Mouse (Mus musculus): ENCODE results near the gene Cpn1.
"Not testable (repeated sequence)": the region's sequence is repeated elsewhere in the genome, so short reads cannot be mapped to it uniquely, and the experiment has no call there.

Gene Cpn1

DNA sequence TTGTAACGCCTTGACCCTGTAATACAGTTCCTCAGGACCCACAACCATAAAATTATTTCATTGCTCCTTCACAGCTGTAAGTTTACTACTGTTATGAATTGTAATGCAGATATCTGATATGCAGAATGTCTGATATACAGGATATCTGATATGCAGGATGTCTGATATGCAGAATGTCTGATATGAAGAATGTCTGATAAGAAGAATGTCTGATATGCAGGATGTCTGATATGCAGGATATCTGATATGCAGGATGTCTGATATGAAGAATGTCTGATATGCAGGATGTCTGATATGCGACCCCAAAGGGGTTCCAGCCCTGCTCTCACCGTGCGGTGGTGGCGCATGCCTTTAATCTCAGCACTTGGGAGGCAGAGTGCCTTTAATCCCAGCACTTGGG is 4.4 kb downstream of the Cpn1 start:
- no peak for DNase-seq (ENCODE audit: low spot score in 2 of 2)

- no peak for DNase-seq (ENCODE audit: low spot score in 2 of 2)
Measured at GRCm38 (mm10) chr19:43980711-43981110, 5.6 kb downstream of the Cpn1 start.

DNA sequence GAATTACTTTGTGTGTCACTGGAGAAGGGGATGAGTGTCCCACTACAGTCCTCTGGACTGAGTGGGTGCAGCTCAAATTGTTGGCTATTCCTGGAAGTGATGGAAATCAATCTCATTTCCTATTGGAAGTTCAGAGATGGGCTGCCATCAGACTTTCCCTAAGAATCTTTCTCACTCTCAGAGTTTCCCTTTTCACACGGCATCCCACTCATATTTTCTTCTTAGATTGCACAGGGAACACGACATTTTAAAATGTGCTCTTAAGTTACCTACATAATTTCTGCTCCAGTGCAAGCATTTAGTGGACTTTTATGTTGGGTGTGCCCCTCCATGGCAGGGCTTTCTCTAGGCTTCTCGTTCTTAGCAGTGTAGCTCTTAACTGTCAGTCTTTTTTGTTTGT is 8.6 kb downstream of the Cpn1 start:
- no peak for DNase-seq (ENCODE audit: low spot score in 2 of 2)

DNA sequence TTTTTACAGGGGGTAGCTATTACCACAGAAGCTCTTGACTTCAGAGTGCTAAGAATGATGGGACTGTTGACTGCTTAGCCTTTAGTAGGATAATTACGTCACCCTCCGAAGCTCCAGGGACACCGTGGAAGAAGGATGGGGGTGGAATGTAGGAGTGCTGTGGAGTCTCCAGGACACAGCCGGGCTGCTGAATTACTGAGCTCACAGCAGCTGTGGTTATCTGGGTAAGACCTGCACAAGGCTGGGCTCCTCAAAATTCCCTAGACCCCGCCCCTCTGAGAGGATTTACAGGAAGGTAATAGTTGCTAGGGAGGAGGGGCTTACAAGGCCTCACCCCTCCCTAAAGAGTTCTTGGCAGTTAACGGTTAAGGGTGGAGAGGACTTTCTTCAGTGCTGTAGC is 9.7 kb downstream of the Cpn1 start:
- DNase-seq (ENCODE audit: low spot score in 2 of 2), result no peak

GRCm38 (mm10) chr19:43974221-43974620 is 12.1 kb downstream of the Cpn1 start:
- DNase-seq (ENCODE audit: low spot score in 2 of 2), result peak in 1 of 2 experiments; percentile 14

- no peak for DNase-seq (ENCODE audit: low spot score in 2 of 2)
Measured at GRCm38 (mm10) chr19:43973711-43974110, 12.6 kb downstream of the Cpn1 start.

DNA sequence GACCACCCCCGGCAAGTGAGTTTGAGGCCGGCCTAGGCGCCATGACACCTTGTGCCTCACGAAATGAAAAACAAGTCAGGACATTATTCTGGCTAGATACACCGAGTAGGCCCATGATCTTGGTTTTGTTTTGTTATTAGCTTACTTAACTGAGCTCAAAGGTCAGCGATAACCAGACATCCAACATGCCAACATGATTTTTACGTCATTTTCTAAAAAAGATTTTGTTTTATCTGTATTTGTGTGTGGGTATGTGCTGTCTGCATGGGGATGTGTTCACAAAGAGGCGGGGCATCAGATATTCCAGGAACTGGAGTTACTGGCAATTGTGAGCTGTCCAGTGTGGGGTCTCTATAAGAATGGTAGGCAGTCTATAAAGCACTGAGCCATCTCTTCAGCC is 14.2 kb downstream of the Cpn1 start:
- DNase-seq (ENCODE audit: low spot score in 2 of 2), result no peak

DNA sequence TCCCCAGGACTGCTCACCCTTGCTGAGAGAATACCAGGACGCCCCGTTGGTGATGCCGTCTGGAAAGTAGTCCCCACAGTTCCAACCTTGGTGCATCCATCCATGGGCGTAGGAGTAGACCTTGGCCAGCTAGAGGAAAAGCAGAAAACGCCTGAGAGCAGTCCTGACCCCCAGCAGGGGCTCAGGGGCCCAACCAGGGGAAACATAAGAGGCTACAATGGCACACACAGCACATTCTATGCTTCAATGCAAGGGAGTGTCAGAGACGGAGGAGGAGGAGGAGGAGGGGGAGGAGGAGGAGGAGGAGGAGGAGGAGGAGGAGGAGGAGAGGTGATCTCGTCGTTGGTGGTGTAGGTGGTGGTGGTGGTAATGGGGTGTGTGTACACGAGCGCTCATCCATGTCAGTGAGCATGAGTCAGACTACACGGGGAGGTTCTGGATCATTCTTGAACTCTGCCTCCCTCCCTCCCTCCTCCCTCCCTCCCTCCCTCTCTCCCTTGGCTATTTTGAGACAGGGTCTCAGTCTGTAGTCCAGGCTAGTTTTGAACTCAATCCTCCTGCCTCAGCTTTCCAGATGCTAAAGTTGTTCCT is 17.8 kb downstream of the Cpn1 start:
- no peak for DNase-seq (ENCODE audit: low spot score in 2 of 2)

DNA sequence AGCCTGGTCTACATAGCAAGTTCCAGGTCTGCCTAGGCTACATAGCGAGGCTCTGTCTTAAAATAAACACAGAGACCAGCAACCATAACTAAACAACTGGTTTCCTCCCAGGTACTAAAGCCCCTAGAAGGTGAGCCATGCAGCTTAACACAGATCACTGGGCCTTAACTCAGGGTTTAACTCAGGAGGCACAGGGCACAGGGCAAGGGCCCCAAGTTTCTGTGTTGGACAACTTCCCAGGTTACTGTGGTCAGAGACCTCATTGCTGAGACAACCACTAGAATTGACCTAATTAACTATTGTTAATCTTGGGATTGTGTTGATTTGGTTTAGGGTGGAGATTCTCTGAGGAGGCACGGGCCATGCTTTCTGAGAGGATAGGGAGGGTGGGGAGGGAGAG is 19.9 kb downstream of the Cpn1 start:
- no peak for DNase-seq (ENCODE audit: low spot score in 2 of 2)

DNA sequence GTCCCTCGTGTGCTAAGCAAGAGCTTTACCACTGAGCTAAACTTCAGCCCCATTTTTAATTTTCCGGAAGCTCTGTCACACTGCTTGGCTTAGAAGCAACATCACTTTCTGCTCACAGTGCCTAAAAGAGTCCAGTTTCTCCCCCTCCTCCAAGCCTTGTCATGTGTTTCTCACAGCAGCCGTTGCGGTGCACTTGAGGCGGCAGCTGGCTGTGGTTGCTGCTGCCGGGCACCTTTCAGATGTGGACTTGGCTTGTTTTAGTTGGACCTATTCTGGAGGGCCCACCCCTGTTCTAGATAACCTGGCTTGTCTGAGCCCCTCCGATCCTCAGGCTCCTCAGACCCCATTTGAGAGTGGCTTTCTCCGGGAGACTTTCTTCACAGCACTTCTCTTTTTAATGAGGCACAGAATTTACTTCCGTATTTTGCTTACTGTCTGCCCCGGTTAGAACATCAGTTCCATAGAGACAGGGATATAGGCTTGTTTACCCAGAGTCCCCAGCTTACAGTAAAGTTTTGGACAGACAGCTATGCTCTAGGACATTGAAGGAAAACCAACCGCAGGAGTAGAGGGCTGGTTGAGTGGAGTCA is 20.8 kb downstream of the Cpn1 start:
- DNase-seq (ENCODE audit: low spot score in 2 of 2), result no peak

- no peak for DNase-seq (ENCODE audit: low spot score in 2 of 2)
Measured at GRCm38 (mm10) chr19:43962795-43963194, 23.6 kb downstream of the Cpn1 start.

- DNase-seq (ENCODE audit: low spot score in 2 of 2), result no peak
Measured at GRCm38 (mm10) chr19:43961185-43961584, 25.2 kb downstream of the Cpn1 start.

DNA sequence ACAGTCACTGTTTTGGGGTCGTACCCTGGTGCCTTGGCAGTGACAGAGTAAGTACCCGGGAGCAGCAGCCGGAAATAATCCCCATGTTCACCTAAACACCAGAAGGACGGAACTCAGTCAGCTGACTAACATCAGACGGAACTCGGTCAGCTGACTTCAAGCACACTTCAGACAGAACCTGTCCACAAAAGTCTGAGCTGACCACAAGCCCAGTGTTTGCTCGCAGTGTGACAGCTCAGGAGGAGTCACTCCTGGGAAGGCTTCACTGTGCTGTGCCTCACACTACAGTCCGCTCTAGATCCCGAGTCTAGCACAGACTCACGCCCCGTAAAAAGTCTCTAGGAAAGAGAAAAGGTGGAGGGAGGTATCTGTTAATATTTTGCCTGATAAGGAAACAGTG is 26.3 kb downstream of the Cpn1 start:
- no peak for DNase-seq (ENCODE audit: low spot score in 2 of 2)

- peak in 1 of 2 experiments; percentile 68 for DNase-seq (ENCODE audit: low spot score in 2 of 2)
Measured at GRCm38 (mm10) chr19:43959162-43959561, 27.2 kb downstream of the Cpn1 start.

GRCm38 (mm10) chr19:43957881-43958280 is 28.5 kb downstream of the Cpn1 start:
- DNase-seq (ENCODE audit: low spot score in 2 of 2), result peak; percentile 54 to 72

DNA sequence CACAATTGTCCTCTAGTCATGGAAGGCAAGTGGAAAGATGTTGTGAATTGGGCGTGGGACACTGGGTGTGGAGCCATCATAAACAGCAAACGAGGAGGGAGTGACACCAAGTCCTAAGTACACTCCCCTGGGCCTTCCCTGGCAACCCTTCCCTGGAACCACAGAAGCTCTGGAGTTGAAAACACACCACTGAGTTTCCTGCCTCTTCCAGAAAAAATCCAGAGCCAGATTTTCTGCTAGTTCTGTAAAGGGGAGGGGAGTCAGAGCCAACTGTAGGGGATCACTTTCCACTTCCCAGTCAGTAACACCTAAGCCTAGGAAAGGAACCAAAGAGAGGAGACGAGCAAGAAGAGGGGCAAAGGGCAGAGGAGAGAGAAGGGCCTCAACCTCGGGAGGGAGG is 29.0 kb downstream of the Cpn1 start:
- DNase-seq (ENCODE audit: low spot score in 2 of 2), result no peak

- DNase-seq (ENCODE audit: low spot score in 2 of 2), result no peak
Measured at GRCm38 (mm10) chr19:43955266-43955665, 31.1 kb downstream of the Cpn1 start.

GRCm38 (mm10) chr19:43954864-43955263 is 31.5 kb downstream of the Cpn1 start:
- DNase-seq (ENCODE audit: low spot score in 2 of 2), result no peak

DNA sequence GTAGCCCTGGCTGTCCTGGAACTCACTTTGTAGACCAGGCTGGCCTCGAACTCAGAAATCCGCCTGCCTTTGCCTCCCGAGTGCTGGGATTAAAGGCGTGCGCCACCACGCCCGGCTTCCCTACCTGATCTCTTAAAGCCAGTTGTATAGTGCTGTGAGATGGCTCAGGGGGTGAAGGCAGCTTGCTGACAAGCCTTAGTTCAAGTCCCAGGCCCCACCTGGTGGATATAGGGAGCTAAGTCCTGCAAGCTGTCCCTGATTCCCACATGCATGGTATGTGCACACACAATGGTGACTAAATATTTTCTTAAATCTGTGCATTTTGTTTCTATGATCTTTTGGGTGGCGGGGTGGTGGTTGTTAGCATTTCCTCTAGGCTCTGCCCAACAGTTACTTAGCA is 33.4 kb downstream of the Cpn1 start:
- not testable (repeated sequence) for DNase-seq (ENCODE audit: low spot score in 2 of 2)

DNA sequence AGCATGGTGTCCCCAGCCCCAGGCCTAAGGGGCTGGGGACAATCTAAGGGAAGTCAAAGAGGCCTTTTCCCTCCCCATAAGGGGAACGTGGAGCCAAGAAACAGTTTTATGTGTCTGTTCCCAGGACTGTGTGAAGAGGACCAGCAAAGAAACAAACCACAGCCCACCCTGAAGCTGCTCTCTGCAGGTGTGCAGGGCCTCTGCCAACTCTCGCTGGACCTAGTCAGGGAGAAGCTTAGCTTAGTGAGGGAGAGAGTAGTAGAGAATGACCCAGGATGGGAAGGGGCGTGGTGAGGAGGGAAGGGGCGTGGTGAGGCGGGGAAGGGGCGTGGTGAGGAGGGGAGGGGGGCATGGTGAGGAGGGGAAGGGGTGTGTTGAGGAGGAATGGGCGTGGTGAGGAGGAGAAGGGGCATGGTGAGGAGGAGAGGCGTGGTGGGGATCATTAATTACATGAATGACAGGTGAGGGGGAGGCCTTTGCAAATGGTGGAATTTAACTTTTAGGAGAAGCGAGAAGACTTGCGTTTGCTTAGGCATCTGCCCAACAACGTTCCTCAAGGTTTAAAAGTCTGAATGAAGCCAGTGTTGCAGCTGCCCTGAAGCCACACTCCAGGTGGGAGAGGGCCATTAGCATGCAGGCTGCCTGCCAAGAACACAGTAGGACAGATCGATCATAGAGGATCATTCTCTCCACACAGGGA is 37.1 kb downstream of the Cpn1 start:
- no peak for DNase-seq (ENCODE audit: low spot score in 2 of 2)

DNA sequence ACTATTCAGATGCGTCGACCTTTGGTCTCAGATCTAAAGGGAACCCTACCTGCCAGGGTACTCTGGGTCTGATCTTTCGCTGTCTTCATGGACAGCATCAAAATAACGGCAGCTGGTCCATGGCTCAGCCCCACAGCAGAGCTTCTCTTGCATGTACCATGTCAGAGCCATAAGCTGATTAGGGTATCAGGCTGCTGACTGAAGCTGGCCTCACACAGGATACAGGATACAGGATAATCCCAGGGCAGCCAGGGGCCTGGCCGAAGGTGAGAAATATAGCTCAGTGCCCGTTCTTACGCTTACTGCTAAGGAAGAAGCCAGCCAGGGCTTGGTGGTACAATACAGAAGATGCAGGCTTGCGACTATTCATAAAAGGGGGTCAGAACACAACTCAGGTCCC is 41.8 kb downstream of the Cpn1 start:
- DNase-seq (ENCODE audit: low spot score in 2 of 2), result no peak

DNA sequence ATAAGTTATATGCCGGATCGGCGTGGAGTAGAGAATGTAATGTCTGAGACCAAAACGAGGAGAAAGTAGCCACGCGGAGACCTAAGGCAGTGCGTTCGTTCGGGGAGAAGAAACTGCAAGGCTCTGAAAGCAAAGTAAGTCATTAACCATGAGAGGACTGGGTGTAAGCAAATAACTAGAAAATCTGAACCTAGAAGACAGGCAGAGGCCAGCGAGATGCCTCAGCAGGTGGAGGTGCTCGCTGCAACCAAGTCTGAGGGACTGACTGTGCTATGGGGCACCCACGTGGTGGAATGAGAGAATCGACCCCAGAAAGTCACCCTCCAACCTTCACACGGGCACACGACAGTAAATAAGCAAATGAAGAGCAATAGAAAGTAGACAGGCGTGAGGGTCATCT is 43.3 kb downstream of the Cpn1 start:
- DNase-seq (ENCODE audit: low spot score in 2 of 2), result no peak
